In the genomic region with DNA sequence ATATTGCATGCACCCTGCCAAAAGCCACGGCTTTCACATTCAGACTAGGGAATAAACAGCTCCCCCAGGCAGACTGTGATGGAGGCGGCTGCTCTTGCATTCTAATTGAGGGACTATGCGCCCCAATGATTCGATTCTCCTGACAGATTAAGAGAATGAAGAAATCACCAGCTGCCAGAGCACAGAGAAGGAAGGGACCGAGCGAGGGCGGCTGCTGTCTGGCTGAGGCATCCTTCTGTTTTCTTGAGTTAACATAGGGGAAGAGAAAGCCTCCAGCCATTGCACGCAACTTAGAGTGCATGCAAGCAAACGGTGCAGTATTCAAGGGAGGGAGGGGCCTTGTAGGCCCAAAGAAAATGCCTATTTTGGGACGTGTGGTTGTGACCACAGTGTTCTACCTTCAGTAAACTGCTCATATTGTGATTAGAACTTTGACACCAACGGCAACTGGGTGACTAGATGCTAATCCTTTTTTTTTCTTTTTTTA, we compare ENCODE assay signal across 8 mouse cellular contexts.
DNase-seq lines count a peak whose midpoint lies in the region; ATAC-seq and TF ChIP-seq lines count a peak whose summit lies in the region.

No protein-coding gene starts in this region.

- peak in 1 of 2 experiments; percentile 31 for DNase-seq in heart, adult 2 months
- DNase-seq in heart, postnatal 36 days, result no peak
- DNase-seq in brain, embryonic 14.5 days (ENCODE audit: low read depth), result peak; percentile 71
- DNase-seq in layer of hippocampus, adult 11-12 months (ENCODE audit: low spot score), result peak; percentile 56
- DNase-seq in midbrain, embryonic 14.5 days, result peak; percentile 44
- DNase-seq in embryonic facial prominence, embryonic 10.5 days (ENCODE audit: low spot score), result no peak
- DNase-seq in urinary bladder, postnatal 10 days (ENCODE audit: low spot score), result no peak
- DNase-seq in urinary bladder, postnatal 36 days (ENCODE audit: low spot score in 2 of 2), result no peak

- no peaks in the 10 kb centered on the region for H3K79me2 ChIP-seq in heart, adult 2 months (replicated peaks; ENCODE audit: control insufficient read depth, insufficient read depth, low read length)

- H3K27me3 ChIP-seq in heart, adult 2 months (ENCODE audit: control insufficient read depth, insufficient read depth, low read length), result no peaks in the 10 kb centered on the region
- H3K27me3 ChIP-seq in midbrain, embryonic 14.5 days (ENCODE audit: control insufficient read depth, insufficient read depth, low read length), result no peaks in the 10 kb centered on the region
- H3K27me3 ChIP-seq in embryonic facial prominence, embryonic 10.5 days (replicated peaks; ENCODE audit: low read depth, poor library complexity, severe bottlenecking), result peaks cover 98% of the 10 kb centered on the region

- H3K9ac ChIP-seq in heart, adult 2 months (ENCODE audit: low read depth, low read length), result no peak overlapping the region
- no peak overlapping the region for H3K9ac ChIP-seq in midbrain, embryonic 14.5 days (replicated peaks; ENCODE audit: low read length)

- peak overlapping the region; percentile 31 for H3K27ac ChIP-seq in heart, adult 2 months
- H3K27ac ChIP-seq in midbrain, embryonic 14.5 days (replicated peaks; ENCODE audit: low read depth, low read length), result 0 out of 2 replicates have a peak overlapping the region, but pooled peaks have one; percentile 41
- H3K27ac ChIP-seq in embryonic facial prominence, embryonic 10.5 days (replicated peaks), result no peak overlapping the region

- 64% methylated on average over 11 of the region's 11 CpGs for WGBS in heart, adult 2 months
- WGBS in midbrain, embryonic 14.5 days, result 29% methylated on average over 11 of the region's 11 CpGs
- 77% methylated on average over 11 of the region's 11 CpGs for WGBS in embryonic facial prominence, embryonic 10.5 days

- intact Hi-C loops in heart, adult 2 months (cut with DNase I), result loop anchor here (5.0 to 10.0 kb wide), 2 partner anchors 61 to 99 kb away; partner anchors contain the start of gene Tmsb4x
- intact Hi-C loops in heart, postnatal 36 days (cut with DNase I), result loop anchor here (2.0 to 10.0 kb wide), 4 partner anchors 54 to 445 kb away; partner anchors contain the start of gene Tmsb4x

- no peak for TF ChIP-seq POLR2A in heart, adult 2 months (IDR thresholded peaks at IDR 0.05; ENCODE audit: insufficient read depth, low read depth, low read length)
- no peak for TF ChIP-seq POLR2A in brain, embryonic 14.5 days (IDR thresholded peaks at IDR 0.05; ENCODE audit: borderline replicate concordance, extremely low read depth, insufficient read depth, insufficient read length, poor library complexity, severe bottlenecking)

- no peaks in the 10 kb centered on the region for H3K36me3 ChIP-seq in heart, adult 2 months (ENCODE audit: control insufficient read depth, insufficient read depth, low read length)
- no peaks in the 10 kb centered on the region for H3K36me3 ChIP-seq in midbrain, embryonic 14.5 days (ENCODE audit: control insufficient read depth, insufficient read depth, low read length)
- H3K36me3 ChIP-seq in embryonic facial prominence, embryonic 10.5 days (replicated peaks), result no peaks in the 10 kb centered on the region

- TF ChIP-seq CTCF in heart, adult 2 months (IDR thresholded peaks at IDR 0.05), result no peak
- TF ChIP-seq CTCF in brain, embryonic 14.5 days (IDR thresholded peaks at IDR 0.05; ENCODE audit: borderline replicate concordance, extremely low read depth, insufficient read depth, insufficient read length), result no peak

- no peak for TF ChIP-seq EP300 in heart, adult 2 months (IDR thresholded peaks at IDR 0.05; ENCODE audit: insufficient read depth, low read depth, low read length)

- H3K4me3 ChIP-seq in heart, adult 2 months, result no peak overlapping the region
- H3K4me3 ChIP-seq in midbrain, embryonic 14.5 days (replicated peaks; ENCODE audit: low read depth, low read length), result no peak overlapping the region
- no peak overlapping the region for H3K4me3 ChIP-seq in embryonic facial prominence, embryonic 10.5 days

- peaks cover 10% of the 10 kb centered on the region for H3K4me1 ChIP-seq in heart, adult 2 months (ENCODE audit: control insufficient read depth, insufficient read depth, low read length)
- H3K4me1 ChIP-seq in midbrain, embryonic 14.5 days (ENCODE audit: control insufficient read depth, insufficient read depth, low read length), result no peaks in the 10 kb centered on the region
- peaks cover 5% of the 10 kb centered on the region; the same call in 1 of the 2 replicates for H3K4me1 ChIP-seq in embryonic facial prominence, embryonic 10.5 days

- H3K4me2 ChIP-seq in midbrain, embryonic 14.5 days (ENCODE audit: low read length), result peak overlapping the region; percentile 10; the same call in 1 of the 2 replicates

- ATAC-seq in midbrain, embryonic 14.5 days (ENCODE audit: low FRiP score, low TSS enrichment), result no peak; the same call in 1 of the 2 replicates

- no peaks in the 10 kb centered on the region for H3K9me3 ChIP-seq in midbrain, embryonic 14.5 days (ENCODE audit: control insufficient read depth, low read length)
- H3K9me3 ChIP-seq in embryonic facial prominence, embryonic 10.5 days, result no peaks in the 10 kb centered on the region

Comparison
In these comparisons a context has a peak if more than half of its experiments do, and no peak if none do; other contexts are left out.
1. DNase-seq: peak in brain, embryonic 14.5 days (single experiment), layer of hippocampus, adult 11-12 months (single experiment) and midbrain, embryonic 14.5 days (single experiment); none in heart, postnatal 36 days (0 of 2), embryonic facial prominence, embryonic 10.5 days (single experiment), urinary bladder, postnatal 10 days (single experiment) and urinary bladder, postnatal 36 days (0 of 2).